Mouse (Mus musculus): ENCODE measurements around the gene Rasgrp1.
A peak's percentile ranks its signal among the peaks of the same experiment; 100 is the strongest.

Rasgrp1 gene

DNA sequence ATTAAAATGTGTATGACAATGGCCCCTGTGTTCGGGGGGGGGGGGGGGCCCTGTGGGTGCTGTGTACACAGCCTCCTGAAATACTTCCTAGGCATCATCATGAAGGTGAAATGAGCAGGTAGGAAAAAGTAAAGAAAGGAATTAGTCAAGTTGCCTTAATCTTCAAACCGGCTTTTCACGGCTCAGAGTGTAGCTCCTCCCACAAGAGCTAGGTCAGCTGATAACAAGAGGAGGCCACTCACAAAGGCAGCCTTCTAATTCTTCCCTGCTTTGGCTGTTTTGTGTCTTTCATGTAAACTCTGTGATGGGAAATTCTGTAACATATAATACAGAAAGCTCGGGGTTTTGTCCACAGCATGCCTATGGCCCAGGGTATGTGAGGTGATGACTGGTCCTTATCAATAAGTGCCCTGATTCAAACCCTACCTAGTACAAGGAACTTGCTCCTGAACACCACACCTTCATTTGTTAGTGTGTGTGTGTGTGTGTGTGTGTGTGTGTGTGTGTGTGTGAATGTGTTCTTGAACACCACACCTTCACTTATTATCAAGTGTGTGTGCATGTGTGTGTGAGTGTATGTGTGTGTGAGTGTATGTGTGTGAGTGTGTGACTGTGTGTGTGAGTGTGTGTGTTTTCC lies 7.1 kb downstream of the Rasgrp1 start:
- DNase-seq (ENCODE audit: low read depth, low spot score) = no peak

GRCm38 (mm10) chr2:117331634-117332033 lies 11.2 kb downstream of the Rasgrp1 start:
- DNase-seq (ENCODE audit: low read depth, low spot score) = no peak

DNA sequence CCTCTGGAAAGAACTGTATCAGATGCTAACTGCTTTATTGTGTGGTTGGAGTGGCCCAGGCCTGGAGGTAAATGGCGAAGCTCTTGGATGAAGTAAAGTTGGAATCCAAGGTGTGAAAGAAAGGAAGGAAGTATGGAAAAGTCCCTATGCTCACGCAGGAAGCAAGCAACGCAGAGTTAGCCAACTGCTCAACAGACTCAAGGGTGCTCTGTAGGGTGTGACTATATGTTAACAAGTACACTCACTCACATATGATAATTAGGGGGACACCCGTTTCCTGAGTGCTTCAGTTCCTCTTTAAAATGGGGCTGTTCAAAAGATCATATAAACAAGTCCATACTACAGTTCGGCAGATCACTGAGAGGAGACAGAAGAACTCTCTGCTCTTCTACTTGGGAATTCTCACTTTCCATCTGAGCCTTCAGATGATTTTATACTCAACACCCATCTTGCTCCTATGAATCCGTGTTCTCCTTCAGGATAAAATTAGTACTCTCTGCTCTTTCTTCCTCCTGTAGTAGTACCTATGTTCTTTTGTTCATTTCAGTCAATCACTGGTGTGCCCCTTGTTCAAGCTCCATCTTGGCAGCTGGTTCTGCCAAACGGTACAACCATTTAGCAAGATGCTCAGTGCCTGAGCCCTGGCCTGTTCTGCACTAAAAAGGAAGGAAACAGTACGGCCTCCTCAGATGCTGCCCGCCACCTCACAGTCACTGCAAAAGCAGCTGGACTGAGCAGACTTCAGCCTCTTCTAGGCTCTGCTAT lies 14.1 kb downstream of the Rasgrp1 start:
- no peak for DNase-seq (ENCODE audit: low read depth, low spot score)

DNA sequence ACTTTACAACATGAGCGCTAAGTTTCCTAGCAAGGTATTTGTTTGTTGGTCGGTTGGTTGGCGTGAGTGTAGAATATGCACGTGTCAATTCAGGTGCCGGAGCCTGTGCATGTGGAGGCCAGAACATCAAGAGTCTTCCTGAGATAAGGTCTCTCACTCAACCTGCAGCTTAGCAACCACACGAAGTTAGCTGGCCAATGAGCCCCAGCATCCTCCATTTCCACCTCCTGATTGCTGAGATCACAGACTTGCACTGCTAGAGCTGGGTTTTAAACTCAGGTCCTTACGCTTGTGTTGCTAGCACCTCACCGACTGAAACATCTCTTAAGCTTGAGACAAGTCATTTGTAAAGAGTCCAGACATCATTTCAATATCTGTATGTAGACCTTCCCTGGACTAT lies 20.4 kb downstream of the Rasgrp1 start:
- DNase-seq (ENCODE audit: low read depth, low spot score) = no peak

GRCm38 (mm10) chr2:117321231-117321630 lies 21.6 kb downstream of the Rasgrp1 start:
- DNase-seq (ENCODE audit: low read depth, low spot score) = no peak

DNA sequence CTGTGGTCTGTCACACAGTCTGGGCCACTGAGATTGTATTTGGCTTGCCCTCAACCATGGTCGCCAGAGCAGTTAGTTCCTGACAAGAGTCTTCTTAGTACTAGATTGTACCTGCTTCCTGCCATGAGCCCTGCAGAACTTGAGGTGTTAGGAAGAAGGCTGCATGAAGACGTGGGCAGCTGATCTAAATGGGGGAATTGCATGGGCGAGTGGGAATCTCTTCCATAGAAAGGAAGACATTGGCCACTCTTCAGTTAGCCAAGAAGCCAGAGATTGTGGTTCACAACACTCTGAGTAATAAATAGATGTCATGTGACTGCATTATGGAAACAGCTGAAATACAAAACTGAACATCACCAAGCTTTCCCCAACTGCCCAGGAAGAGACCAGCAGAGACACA lies 23.8 kb downstream of the Rasgrp1 start:
- DNase-seq (ENCODE audit: low read depth, low spot score) = no peak

GRCm38 (mm10) chr2:117313586-117314235 lies 29.1 kb downstream of the Rasgrp1 start:
- DNase-seq (ENCODE audit: low read depth, low spot score) = no peak

DNA sequence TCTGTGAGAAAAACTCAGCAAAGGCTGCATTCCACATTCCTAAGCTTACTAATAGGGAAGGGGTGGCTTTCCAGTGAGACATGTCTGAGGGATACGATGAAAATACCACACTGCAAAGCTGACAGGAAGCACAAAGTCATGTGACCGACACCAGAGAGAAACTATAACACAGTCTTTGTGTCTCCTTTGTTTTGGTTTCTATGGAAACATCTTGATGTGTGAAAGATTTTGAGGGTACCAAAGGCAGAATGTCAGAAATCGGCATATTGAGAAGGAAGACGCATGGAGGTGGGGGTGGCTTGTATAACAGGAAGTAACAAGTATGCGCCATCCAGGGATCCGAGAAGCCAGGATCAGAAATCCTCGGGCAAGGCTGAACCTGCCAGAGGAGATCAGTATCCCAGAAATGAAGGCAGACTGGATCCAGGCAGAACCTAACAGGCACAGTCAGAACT lies 30.3 kb downstream of the Rasgrp1 start:
- DNase-seq (ENCODE audit: low read depth, low spot score) = peak; percentile 5

GRCm38 (mm10) chr2:117312030-117312429 lies 30.8 kb downstream of the Rasgrp1 start:
- no peak for DNase-seq (ENCODE audit: low read depth, low spot score)

- DNase-seq (ENCODE audit: low read depth, low spot score) = no peak
Measured at GRCm38 (mm10) chr2:117311349-117311748, 31.5 kb downstream of the Rasgrp1 start.

DNA sequence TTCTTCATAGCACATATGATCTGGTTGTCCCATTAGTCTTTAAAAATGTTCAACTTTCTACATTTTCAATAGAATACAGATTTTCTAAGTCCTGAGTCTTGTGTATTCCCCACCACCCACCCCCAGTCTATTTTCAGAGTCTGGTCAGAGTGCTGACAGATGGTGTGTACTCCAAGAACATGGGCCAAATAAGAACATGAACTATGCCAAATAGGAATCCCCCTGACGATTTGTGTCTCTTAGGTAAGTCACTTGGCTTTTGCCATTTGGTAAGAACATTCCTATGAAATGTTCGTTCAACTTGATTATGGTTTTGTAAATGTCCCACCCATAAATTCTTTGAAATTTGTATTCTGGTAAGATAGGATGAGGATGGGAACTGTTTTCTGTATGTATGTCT lies 33.8 kb downstream of the Rasgrp1 start:
- no peak for DNase-seq (ENCODE audit: low read depth, low spot score)

GRCm38 (mm10) chr2:117307959-117308358 lies 34.8 kb downstream of the Rasgrp1 start:
- DNase-seq (ENCODE audit: low read depth, low spot score) = no peak

DNA sequence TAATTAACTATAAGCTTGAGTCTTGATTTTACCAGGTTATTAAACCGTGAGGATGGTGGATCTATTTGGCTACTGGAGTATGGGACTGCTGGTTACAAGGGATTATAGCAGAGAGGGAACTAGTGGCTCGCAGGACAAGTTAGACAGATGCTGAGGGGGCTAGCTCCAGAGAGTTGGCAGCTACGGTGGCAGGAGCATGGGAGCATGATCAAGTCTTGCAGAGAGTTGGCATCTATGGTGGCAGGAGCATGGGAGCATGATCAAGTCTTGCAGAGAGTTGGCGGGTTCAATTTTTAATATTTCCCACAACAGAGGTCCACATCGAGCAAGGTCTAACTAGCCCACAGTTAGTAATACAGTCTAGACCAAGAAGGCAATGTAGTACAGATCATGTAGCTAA lies 37.9 kb downstream of the Rasgrp1 start:
- DNase-seq (ENCODE audit: low read depth, low spot score) = no peak

DNA sequence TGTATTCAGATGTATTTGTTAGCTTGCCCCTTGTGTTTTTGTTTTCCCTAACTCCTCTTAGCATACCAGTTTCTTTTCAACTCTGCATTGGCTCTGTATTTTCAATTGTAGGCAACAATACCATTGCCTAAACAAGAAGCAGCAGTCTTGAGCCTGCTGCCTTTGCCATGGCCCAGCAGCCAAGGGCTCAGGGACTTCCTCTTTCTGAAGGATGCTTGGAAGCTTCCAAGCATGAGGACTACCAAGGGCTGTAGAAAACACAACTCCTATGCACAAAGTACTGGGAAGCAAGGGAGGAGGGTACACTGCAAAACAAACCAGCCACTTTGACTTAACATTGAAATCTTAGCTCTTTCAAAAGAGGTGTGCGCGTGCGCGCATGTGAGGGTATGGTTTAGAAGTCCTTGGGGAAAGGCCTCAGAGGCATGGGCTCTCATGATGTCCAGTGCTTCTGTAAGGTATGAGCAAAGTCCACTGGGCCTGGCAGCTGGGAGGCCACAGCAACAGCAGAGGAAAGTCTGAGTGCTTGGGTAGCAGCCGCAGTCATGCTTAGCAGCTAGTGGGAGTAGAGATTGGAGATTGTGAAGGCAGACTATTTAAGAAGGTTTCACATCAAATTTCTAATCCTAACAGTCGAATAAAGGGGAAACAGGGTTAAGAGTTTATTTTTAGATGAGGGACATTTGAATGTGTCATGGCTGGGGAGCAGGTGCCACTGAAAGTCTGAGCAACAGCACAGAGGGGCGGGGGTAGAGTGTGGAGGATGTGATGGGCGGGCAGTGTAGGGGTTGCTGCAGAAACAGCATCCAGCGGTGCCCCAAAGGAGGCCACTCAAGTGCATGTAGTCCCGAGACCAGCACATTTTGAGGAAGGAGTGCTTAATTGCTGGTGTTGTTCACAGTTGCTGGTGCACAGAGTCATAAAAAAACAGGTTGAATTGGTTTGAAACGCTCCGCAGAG lies 39.1 kb downstream of the Rasgrp1 start:
- DNase-seq (ENCODE audit: low read depth, low spot score) = no peak

DNA sequence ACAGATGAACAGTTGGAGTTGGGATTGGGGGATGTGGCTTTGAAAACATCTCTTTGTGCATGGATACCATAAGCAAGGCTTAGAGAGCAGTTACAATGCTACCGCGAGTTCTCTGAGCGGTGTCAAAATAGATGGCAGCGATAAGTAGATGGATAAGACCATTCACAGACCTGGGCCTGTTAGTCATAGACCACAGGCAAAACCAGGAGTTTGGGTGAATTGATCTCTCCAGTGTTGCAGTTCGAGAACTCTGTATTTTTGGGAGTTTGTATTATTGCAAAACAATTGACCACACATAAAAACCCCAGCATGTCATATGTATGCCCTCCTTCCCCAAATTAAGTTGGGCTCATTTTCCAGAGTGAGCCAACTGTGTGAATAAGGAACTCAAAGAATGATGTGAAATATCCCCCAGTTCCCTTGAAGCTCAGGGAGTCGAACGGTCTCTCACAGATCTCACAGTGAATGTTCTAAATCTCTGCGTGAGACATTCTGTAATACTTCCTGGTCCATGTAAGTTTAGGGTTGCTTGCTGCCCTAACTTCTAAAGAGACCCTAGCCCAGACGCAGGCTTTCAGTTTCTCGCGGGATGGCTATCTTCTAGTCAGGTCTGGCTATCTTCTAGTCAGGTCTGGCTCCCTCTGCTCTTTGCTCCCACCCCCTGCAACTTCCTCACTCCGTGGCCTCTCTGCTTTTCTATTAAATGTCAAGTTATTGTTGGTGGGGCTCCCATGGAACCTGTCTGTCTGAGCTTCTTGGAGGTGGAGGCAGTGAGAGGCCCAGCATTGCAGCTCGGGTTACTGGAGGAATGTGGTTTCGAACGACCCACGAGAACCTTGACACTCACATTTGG lies 43.0 kb downstream of the Rasgrp1 start:
- peak; percentile 4 for DNase-seq (ENCODE audit: low read depth, low spot score)

DNA sequence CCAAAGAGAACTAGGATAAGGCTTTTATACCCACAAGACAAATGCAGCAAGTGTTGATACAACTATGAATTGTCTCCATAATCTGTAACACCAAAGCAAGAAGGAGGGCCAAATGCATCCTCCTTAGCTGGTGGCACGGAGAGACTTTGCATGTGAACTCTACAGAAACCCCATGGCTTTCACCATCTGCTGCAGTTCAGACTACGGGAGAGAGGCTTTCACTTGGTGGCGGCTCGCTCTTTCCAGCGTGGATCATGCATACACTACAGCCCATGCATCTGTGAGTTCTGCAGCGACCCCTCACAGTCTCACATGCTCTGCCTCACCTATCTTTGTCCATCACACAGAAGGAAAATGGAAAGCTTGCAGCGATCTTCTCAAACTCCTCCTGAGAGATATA lies 54.5 kb downstream of the Rasgrp1 start:
- no peak for DNase-seq (ENCODE audit: low read depth, low spot score)

DNA sequence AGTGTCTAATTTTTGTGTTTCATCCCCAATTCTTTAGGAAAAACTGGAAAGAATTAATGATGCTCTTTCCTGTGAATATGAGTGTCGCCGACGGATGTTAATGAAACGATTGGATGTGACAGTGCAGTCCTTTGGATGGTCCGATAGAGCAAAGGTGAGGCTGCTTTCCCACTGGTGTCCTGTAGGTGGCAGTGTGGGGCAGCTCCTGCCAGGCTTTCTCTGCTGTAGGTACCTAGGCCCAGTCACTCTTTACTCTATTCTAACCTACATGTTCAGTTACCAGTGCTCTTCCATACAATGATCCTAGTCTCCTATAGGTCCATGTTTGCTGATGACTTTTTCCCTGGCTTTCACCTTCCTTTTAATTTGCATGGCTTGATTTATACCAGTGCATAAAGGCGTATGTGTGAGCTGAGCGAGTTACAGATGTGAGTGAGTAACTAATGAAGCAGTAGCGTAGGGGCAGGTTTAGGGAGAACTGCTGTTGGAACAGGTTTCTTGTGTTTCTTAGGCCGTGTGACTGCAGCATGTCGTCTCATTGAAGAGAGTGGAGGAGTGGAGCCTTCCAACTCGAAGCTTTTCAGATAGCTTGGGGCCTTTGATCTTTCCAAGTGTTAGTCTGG lies 78.9 kb downstream of the Rasgrp1 start:
- DNase-seq (ENCODE audit: low read depth, low spot score) = peak; percentile 76

DNA sequence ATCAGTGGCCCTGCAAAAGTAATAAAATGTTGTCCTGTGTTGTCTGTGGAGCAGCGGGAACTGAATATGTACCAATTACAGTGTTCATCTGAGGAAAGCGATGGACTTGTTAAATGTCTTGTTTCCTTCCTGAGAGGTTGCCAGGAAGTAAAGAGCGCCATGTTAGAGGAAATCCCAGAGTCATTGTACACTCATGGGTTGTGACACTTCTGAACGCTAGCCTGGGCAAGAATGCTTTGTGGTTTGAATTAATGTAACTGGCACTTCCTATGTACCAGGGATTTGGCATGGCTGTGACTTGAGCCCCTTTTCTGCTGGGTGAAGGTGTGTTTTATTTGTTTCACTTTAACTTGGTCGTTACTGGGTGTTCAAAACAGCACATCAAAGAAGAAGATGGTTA lies 80.6 kb downstream of the Rasgrp1 start:
- no peak for DNase-seq (ENCODE audit: low read depth, low spot score)

DNA sequence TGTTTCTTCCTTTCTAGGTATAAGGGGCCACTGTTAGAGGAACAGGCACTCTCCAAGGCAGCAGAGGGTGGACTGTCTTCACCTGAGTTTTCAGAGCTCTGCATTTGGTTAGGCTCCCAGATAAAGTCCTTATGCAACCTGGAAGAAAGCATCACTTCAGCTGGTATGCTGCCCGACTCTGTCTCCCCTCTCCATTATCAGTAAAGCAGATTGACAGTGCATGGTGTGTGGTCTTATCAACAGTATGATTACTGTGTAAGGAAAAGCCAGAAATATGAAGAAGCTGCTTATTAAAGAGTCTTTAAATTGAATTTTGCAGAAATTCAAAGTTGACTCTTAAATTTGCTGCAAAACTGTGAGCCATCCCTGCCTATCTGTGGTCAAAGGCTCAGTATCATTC lies 85.2 kb downstream of the Rasgrp1 start:
- no peak for DNase-seq (ENCODE audit: low read depth, low spot score)

- DNase-seq (ENCODE audit: low read depth, low spot score) = peak; percentile 29
Measured at GRCm38 (mm10) chr2:117255415-117255814, 87.4 kb downstream of the Rasgrp1 start.
